Mouse (Mus musculus) testis, postnatal 10 days (tissue): ENCODE measurements around the gene Hscb.

Experiments used
- DNase-seq: peaks from one replicate; pipeline ENCODE4 v3.0.0; 2021; ENCODE audit warnings: low spot score

Gene Hscb

DNA sequence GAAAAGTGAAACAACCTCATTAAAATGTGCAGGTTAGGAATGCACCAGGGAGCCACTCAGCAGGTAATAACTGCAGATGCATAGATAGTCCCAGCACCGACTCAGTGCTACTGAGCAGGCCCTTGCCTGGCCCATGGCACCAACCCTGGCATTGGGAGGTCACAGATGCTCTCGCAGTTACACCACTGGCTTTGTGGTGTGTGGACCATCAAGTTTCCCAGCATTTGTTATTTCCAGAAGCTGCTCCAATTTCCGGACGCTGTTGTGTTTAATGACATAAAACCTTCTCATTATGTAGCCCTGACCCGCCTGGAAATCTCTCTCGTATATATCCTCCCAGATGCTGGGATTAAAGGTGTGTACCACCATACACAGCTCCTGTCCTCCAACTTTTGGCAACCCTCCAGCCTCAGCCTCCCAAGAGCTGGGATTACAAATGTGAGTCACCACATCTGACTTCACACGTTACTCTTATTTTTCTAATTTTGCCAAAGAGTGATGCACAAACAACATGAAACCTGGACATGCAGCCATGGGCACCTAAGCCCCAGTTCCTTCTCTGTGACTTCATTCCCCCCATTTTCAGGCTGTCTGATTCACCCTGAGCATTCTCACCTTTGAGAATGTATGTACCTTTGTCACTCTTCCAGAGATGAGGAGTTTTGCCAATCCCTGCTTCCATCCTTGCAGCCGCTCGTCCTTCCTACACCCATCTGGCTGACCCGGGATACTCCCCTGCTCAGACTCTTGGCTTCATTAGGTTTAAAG is 58.6 kb downstream of the Hscb start:
- peak; percentile 70 for DNase-seq

DNA sequence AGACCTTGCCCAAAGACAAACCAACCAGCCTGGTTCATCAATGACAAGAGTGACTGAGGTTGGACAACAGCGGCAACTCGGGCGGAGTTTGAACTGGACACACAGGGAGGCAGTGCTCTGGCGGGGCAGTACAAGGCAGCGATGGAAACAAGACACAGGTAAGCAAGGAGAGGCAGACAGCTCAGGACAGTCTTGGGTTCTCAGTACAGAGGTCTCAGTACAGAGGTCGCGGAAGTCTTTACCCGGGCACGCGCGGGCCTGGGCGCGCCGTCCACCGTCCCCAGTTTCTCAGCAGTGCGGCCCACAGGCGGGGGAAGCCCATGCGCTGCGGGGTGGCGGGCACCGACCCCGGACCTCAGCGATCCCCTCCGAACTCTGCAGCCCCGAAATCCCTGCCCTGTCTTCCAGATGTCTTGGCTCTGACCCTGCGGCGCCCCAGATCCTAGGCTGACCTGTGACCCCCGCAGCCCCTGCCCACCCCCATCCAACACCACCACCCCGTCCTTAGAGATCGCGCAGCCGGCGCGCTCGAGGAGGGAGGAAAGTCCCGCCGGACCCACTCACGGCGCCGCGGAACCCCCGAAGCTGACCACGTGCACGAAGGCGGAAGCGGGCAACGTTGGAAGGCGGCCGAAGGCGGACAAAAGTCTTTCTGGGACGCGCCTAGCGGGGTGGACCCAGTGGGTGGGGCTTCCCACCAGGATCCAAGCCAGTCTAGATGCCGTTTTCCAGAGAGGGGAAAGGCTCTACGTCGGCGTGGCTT is 59.4 kb downstream of the Hscb start, which contains the start of gene Pus1:
Gene Pus1 (minus strand): TSS at position 662 of the 763 bp plus-strand sequence.
- peak; percentile 97 for DNase-seq

GRCm38 (mm10) chr5:110779276-110779997 is 60.1 kb downstream of the Hscb start:
- DNase-seq: peak; percentile 56
